Mouse (Mus musculus) lung, postnatal 0 days (tissue): Measurements from ENCODE around the gene Atg2a. TPM values are rescaled to one million over a fixed set of nuclear protein-coding genes. Genes with fewer than 3 reads are reported as not detected.

ENCODE experiments used
- ATAC-seq: fragments of 200-750 bp; cut with Nextera tagmentation; 2 replicates; pipeline ENCODE4 v1.8.0; 2017; ENCODE audit warnings: moderate library complexity
- DNase-seq: peaks from one replicate; pipeline ENCODE4 v3.0.0-alpha.2; 2016; ENCODE audit warnings: low spot score
- H3K27ac ChIP-seq: fragments of 300-500 bp; sonication (generic); 2 replicates; pipeline ENCODE4 v1.5.1; 2014; ENCODE audit warnings: antibody characterized with exemption, mild to moderate bottlenecking, low read length, mixed read lengths
- H3K27me3 ChIP-seq: fragments of 300-500 bp; sonication (generic); replicated peaks from 2 replicates; pipeline ENCODE4 v1.6.1; 2014; ENCODE audit warnings: low read length, mixed read lengths; ENCODE audit not compliant: insufficient read depth
- H3K36me3 ChIP-seq: fragments of 300-500 bp; sonication (generic); 2 replicates; pipeline ENCODE4 v1.6.1; 2014; ENCODE audit warnings: low read length, mixed read lengths; ENCODE audit not compliant: insufficient read depth
- H3K4me1 ChIP-seq: fragments of 300-500 bp; sonication (generic); 2 replicates; pipeline ENCODE4 v1.6.1; 2014; ENCODE audit warnings: antibody characterized with exemption, low read depth, low read length, mixed read lengths; ENCODE audit not compliant: insufficient read depth
- H3K4me2 ChIP-seq: fragments of 300-500 bp; sonication (generic); replicated peaks from 2 replicates; pipeline ENCODE4 v1.6.1; 2014; ENCODE audit warnings: low read depth, mild to moderate bottlenecking, low read length, moderate library complexity, mixed read lengths
- H3K4me3 ChIP-seq: fragments of 300-500 bp; sonication (generic); 2 replicates; pipeline ENCODE4 v1.5.1; 2014; ENCODE audit warnings: low read depth, low read length
- H3K9ac ChIP-seq: fragments of 300-500 bp; sonication (generic); replicated peaks from 2 replicates; pipeline ENCODE4 v1.6.1; 2014; ENCODE audit warnings: low read depth, mild to moderate bottlenecking
- H3K9me3 ChIP-seq: fragments of 300-500 bp; sonication (generic); 2 replicates; pipeline ENCODE4 v1.6.1; 2016; ENCODE audit warnings: low read length, mixed read lengths
- CTCF ChIP-seq: IDR thresholded peaks from 2 replicates; pipeline ENCODE4 v1.5.1; 2016; ENCODE audit warnings: antibody characterized with exemption, mild to moderate bottlenecking
- EP300 ChIP-seq: IDR thresholded peaks from 2 replicates; pipeline ENCODE4 v1.6.1; 2016; ENCODE audit warnings: antibody characterized with exemption, mild to moderate bottlenecking, control low read depth
- WGBS: fragments of 180-500 bp; shearing (Covaris S2); extraction: QIAGEN DNeasy Blood & Tissue Kit; methylation state at CpG from one replicate; pipeline ENCODE4 v1.1.7; 2014; 5-methylcytosine and 5-hydroxymethylcytosine counted together
- polyA plus RNA-seq: library from polyadenylated mRNA; unstranded; fragments of >200 nt; fragmentation: Nextera tagmentation; extraction: Ambion mirVana; gene quantifications from 2 replicates; pipeline ENCODE4 v1.2.1, GENCODE M21; 2015

Atg2a gene
- 5.1 and 5.9 TPM in 2 replicates for polyA plus RNA-seq

GRCm38 (mm10) chr19:6241274-6242107 lies at the start of gene Atg2a:
Gene Atg2a (plus strand): TSS chr19:6241668.
- Histone ChIP-seq H3K9ac (peak within 1 kb of the TSS; percentile 89), H3K27me3 (no peaks in the 10 kb centered on the region), H3K9me3 (no peaks in the 10 kb centered on the region), H3K4me2 (peak within 1 kb of the TSS; percentile 91), H3K4me1 (peaks cover 4% of the 10 kb centered on the region; the same call in 1 of the 2 replicates), H3K27ac (peak within 1 kb of the TSS; percentile 88), H3K4me3 (peak within 1 kb of the TSS; percentile 85), H3K36me3 (0 out of 2 replicates have a peak, but pooled peaks cover 7% of the 10 kb centered on the region)
- TF ChIP-seq CTCF (peak; percentile 42), EP300 (no peak)
- ATAC-seq (peak; percentile 95), DNase-seq (peak; percentile 100)
- WGBS = under 1% methylated on average over 53 of the region's 55 CpGs

DNA sequence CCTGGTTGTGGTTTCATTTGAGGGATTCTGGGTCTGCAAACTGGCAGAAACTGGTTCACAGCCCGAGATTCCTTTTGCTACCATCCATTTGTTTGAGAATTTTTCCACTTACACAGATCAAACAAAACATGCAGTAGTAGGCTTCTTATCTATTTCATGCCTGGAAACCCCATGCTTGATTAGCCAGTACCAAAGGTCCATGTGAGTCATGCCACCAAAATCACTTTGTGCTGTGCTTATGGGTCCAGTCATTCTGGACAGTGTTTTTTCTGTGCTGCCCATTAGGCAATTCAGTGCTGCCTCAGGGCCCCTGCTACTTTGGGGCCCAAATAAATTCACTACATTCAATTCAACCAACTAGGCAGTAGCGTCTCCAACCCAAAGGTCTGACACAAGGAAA lies 37.2 kb upstream of the Atg2a start:
- TF ChIP-seq CTCF (no peak), EP300 (no peak)
- no peak overlapping the region for H3K4me2 ChIP-seq
- H3K27me3 ChIP-seq = no peaks in the 10 kb centered on the region
- ATAC-seq (no peak), DNase-seq (no peak)
- 67% methylated on average over 2 of the region's 2 CpGs for WGBS
- H3K4me1 ChIP-seq = no peaks in the 10 kb centered on the region
- H3K9me3 ChIP-seq = no peaks in the 10 kb centered on the region
- no peaks in the 10 kb centered on the region for H3K36me3 ChIP-seq
- no peak overlapping the region for H3K9ac ChIP-seq
- no peak overlapping the region for H3K27ac ChIP-seq
- no peak overlapping the region for H3K4me3 ChIP-seq

GRCm38 (mm10) chr19:6206716-6207115 lies 34.8 kb upstream of the Atg2a start:
- 57% methylated on average over 5 of the region's 5 CpGs for WGBS
- H3K36me3 ChIP-seq = no peaks in the 10 kb centered on the region
- ATAC-seq (no peak), DNase-seq (peak; percentile 11)
- H3K4me3 ChIP-seq = no peak overlapping the region
- H3K9me3 ChIP-seq = no peaks in the 10 kb centered on the region
- H3K27ac ChIP-seq = no peak overlapping the region
- no peak overlapping the region for H3K4me2 ChIP-seq
- H3K9ac ChIP-seq = no peak overlapping the region
- 0 out of 2 replicates have a peak, but pooled peaks have one; percentile 21 for TF ChIP-seq EP300
- TF ChIP-seq CTCF = no peak
- H3K27me3 ChIP-seq = no peaks in the 10 kb centered on the region
- no peaks in the 10 kb centered on the region for H3K4me1 ChIP-seq

DNA sequence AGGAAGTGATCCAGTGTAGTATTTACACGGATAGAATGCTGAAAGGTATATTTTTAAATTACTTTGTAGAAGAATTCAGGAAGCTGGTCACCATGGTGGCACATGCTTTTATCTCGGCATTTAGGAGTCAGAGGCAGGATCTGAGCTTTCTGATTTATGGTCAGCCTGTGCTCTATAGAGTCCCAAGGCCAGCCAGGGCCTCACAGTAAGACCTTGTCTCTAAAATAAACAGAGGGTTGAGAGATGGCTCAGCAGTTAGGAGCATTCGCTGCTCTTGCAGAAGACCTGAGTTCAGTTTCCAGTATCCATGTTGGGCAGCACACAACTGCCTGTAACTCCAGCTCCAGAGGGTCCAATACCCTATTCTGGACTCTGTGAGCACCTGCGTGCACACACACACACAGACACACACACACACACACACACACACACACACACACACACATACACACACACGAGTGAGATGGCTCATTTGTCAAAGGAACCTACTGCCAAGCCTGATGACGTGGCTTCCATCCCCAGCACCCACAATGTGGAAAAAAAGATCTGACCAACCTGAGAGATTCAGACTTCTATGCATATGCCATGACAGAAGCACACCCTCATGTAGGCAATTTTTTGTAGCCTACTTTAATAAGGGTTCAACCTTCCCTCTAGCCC lies 25.3 kb upstream of the Atg2a start:
- TF ChIP-seq EP300 (no peak), CTCF (no peak)
- 46% methylated on average over 6 of the region's 6 CpGs for WGBS

GRCm38 (mm10) chr19:6218606-6219005 lies 22.9 kb upstream of the Atg2a start:
- 65% methylated on average over 6 of the region's 6 CpGs for WGBS
- H3K4me2 ChIP-seq = no peak overlapping the region
- ATAC-seq (no peak), DNase-seq (no peak)
- TF ChIP-seq CTCF (no peak), EP300 (no peak)
- H3K4me3 ChIP-seq = no peak overlapping the region
- H3K4me1 ChIP-seq = no peaks in the 10 kb centered on the region
- no peak overlapping the region for H3K9ac ChIP-seq
- H3K9me3 ChIP-seq = no peaks in the 10 kb centered on the region
- no peaks in the 10 kb centered on the region for H3K36me3 ChIP-seq
- no peaks in the 10 kb centered on the region for H3K27me3 ChIP-seq
- no peak overlapping the region for H3K27ac ChIP-seq

More for the DNA sequence above, 25.3 kb upstream of the Atg2a start:
- Histone ChIP-seq H3K27me3 (no peaks in the 10 kb centered on the region), H3K4me1 (no peaks in the 10 kb centered on the region), H3K36me3 (no peaks in the 10 kb centered on the region), H3K27ac (no peak overlapping the region), H3K9ac (no peak overlapping the region), H3K4me2 (no peak overlapping the region), H3K4me3 (no peak overlapping the region), H3K9me3 (no peaks in the 10 kb centered on the region)
- no peak for ATAC-seq
- no peak for DNase-seq

- ATAC-seq (peak; percentile 28; the same call in 1 of the 2 replicates), DNase-seq (no peak)
- no peak within 1 kb of the TSS for H3K27ac ChIP-seq
- 19% methylated on average over 2 of the region's 2 CpGs for WGBS
- H3K4me2 ChIP-seq = no peak within 1 kb of the TSS
- peaks cover 27% of the 10 kb centered on the region for H3K36me3 ChIP-seq
- H3K9me3 ChIP-seq = no peaks in the 10 kb centered on the region
- H3K9ac ChIP-seq = no peak within 1 kb of the TSS
- H3K4me3 ChIP-seq = no peak within 1 kb of the TSS
- H3K27me3 ChIP-seq = no peaks in the 10 kb centered on the region
- no peaks in the 10 kb centered on the region for H3K4me1 ChIP-seq
- no peak for TF ChIP-seq EP300
- TF ChIP-seq CTCF = no peak
Observed at GRCm38 (mm10) chr19:6226135-6226534, 15.3 kb upstream of the Atg2a start, which contains the start of gene Gpha2. Gene Gpha2 (plus strand): TSS chr19:6226380.
